ENCODE assay signal across 8 mouse cellular contexts in the genomic region with DNA sequence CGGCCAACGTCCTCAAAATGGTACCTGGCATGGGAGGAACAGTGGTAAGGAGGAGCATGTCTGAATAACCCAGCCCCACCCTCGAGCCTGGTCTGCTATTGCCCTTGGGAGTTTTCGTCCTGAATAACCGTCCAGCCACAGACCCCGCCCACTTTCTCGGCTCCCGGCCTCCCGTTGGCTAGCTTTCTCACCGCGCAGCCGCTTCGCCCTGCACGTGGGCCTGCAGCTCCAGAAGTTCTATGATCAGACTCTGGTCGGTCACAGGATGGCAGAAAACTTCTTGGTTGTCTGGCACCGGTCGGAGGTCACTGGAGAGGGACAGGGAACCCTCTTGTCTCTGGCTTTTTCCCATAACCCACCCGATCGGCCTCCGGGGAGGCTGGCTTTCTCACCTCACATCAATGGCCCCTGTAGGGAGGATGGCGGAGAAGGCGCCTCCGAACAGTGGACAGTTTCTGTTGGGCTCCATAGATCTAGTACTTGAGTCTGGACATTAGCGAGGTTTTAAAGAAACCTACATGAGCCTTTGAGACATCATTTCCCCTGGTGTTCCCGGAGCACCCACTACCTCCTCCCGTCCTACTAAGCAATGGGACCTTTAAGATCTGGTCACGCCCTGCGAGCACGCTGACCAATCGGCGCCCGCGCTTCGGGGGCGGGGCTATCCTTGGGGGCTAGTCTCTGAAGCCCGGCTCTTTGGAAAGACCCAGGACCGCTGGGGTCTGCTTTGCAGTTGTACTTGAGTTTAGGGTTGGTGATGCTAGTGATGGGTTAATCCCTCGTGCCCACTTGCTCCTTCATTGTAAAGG. TPM values are rescaled to one million over a fixed set of nuclear protein-coding genes. Genes with fewer than 3 reads are reported as not detected.
DNase-seq lines count a peak whose midpoint lies in the region; ATAC-seq lines count a peak whose summit lies in the region.
"Not testable (repeated sequence)": the region's sequence is repeated elsewhere in the genome, so short reads cannot be mapped to it uniquely, and the experiment has no call there.

No protein-coding gene starts in this region.

- peak; percentile 87 for DNase-seq in adrenal gland, adult 8-10 months
- peak; percentile 89 for DNase-seq in embryo, embryonic 9.5 days (ENCODE audit: extremely low spot score)
- DNase-seq in gastrocnemius, postnatal 4 days (ENCODE audit: low spot score in 2 of 2) = peak; percentile 66 to 86
- DNase-seq in left cerebral cortex, postnatal 36 days (ENCODE audit: low spot score in 2 of 2) = peak; percentile 73 to 76
- DNase-seq in midbrain, embryonic 10.5 days (ENCODE audit: low spot score) = peak; percentile 88
- DNase-seq in right cerebral cortex, postnatal 36 days (ENCODE audit: low spot score in 2 of 2) = peak; percentile 62 to 70
- peak; percentile 85 for DNase-seq in yolk sac, embryonic 10.5 days (ENCODE audit: low spot score)

- H3K4me2 ChIP-seq in intestine, embryonic 16.5 days (ENCODE audit: low read depth, low read length) = peak overlapping the region; percentile 64

- H3K4me3 ChIP-seq in intestine, embryonic 16.5 days (ENCODE audit: low read length) = peak overlapping the region; percentile 52
- peak overlapping the region; percentile 59 for H3K4me3 ChIP-seq in midbrain, embryonic 10.5 days

- H3K27ac ChIP-seq in intestine, embryonic 16.5 days (ENCODE audit: low read length) = not testable (repeated sequence)
- H3K27ac ChIP-seq in midbrain, embryonic 10.5 days (replicated peaks) = peak overlapping the region; percentile 72

- intact Hi-C loops in left cerebral cortex, postnatal 36 days (cut with DNase I) = not testable (repeated sequence)

- not testable (repeated sequence) for H3K27me3 ChIP-seq in intestine, embryonic 16.5 days (replicated peaks; ENCODE audit: control insufficient read depth, insufficient read depth, low read length)
- H3K27me3 ChIP-seq in midbrain, embryonic 10.5 days (ENCODE audit: low read depth, poor library complexity, severe bottlenecking) = peaks cover 19% of the 10 kb centered on the region

- ATAC-seq in intestine, embryonic 16.5 days = peak; percentile 93

- not testable (repeated sequence) for H3K9me3 ChIP-seq in intestine, embryonic 16.5 days (ENCODE audit: control insufficient read depth, low read length); midbrain, embryonic 10.5 days (replicated peaks)

- H3K9ac ChIP-seq in intestine, embryonic 16.5 days (ENCODE audit: low read depth, low read length) = peak overlapping the region; percentile 64

- H3K36me3 ChIP-seq in intestine, embryonic 16.5 days (ENCODE audit: control insufficient read depth, insufficient read depth, low read length); midbrain, embryonic 10.5 days: not testable (repeated sequence)

- under 1% methylated on average over 37 of the region's 38 CpGs for WGBS in intestine, embryonic 16.5 days
- 0% methylated on average over 38 of the region's 38 CpGs for WGBS in midbrain, embryonic 10.5 days

- peaks cover 19% of the 10 kb centered on the region for H3K4me1 ChIP-seq in intestine, embryonic 16.5 days (ENCODE audit: control insufficient read depth, insufficient read depth, low read length)
- H3K4me1 ChIP-seq in midbrain, embryonic 10.5 days = peaks cover 27% of the 10 kb centered on the region

RNA-seq across cellular contexts. Expression of a gene that starts 1.5 kb away (rescaled TPM):
- 10 to 100 TPM; 21.0 to 27.9 (median 23.6) TPM for total RNA-seq in adrenal gland, adult 8-10 months (2022)
- 10 to 100 TPM; 23.5 to 25.1 TPM for total RNA-seq in gastrocnemius, postnatal 4 days (2021)
- 48.2 and 56.7 TPM in 2 replicates for polyA plus RNA-seq in intestine, embryonic 16.5 days (2015; fragmentation: Nextera tagmentation; extraction: Ambion mirVana)
- 10 to 100 TPM; 13.7 to 18.6 TPM for total RNA-seq in left cerebral cortex, postnatal 36 days (2021)
- polyA plus RNA-seq in midbrain, embryonic 10.5 days (2016; fragmentation: Nextera tagmentation; extraction: Ambion mirVana) = 68.4 and 84.6 TPM in 2 replicates

RNA-seq across cellular contexts. Expression of a gene that starts 5.5 kb away (rescaled TPM):
- 10 to 100 TPM; 14.7 to 35.0 (median 28.1) TPM for total RNA-seq in adrenal gland, adult 8-10 months (2022)
- 1 to 10 TPM; 1.1 to 2.7 TPM for total RNA-seq in gastrocnemius, postnatal 4 days (2021)
- 3.5 and 3.8 TPM in 2 replicates for polyA plus RNA-seq in intestine, embryonic 16.5 days (2015; fragmentation: Nextera tagmentation; extraction: Ambion mirVana)
- total RNA-seq in left cerebral cortex, postnatal 36 days (2021) = 1 to 10 TPM; 5.7 to 6.1 TPM
- 2.0 and 2.1 TPM in 2 replicates for polyA plus RNA-seq in midbrain, embryonic 10.5 days (2016; fragmentation: Nextera tagmentation; extraction: Ambion mirVana)

RNA-seq across cellular contexts. Expression of a gene that starts 16.2 kb away (rescaled TPM):
- 10 to 100 TPM; 15.5 to 32.7 (median 24.5) TPM for total RNA-seq in adrenal gland, adult 8-10 months (2022)
- total RNA-seq in gastrocnemius, postnatal 4 days (2021) = 10 to 100 TPM; 16.9 to 19.0 TPM
- polyA plus RNA-seq in intestine, embryonic 16.5 days (2015; fragmentation: Nextera tagmentation; extraction: Ambion mirVana) = 8.3 and 9.0 TPM in 2 replicates
- 10 to 100 TPM; 16.5 to 26.9 TPM for total RNA-seq in left cerebral cortex, postnatal 36 days (2021)
- 6.4 and 6.6 TPM in 2 replicates for polyA plus RNA-seq in midbrain, embryonic 10.5 days (2016; fragmentation: Nextera tagmentation; extraction: Ambion mirVana)

RNA-seq across cellular contexts. Expression of a gene that starts 34.8 kb away (rescaled TPM):
- total RNA-seq in adrenal gland, adult 8-10 months (2022) = 10 to 100 TPM; 33.9 to 48.4 (median 40.5) TPM
- 10 to 100 TPM; 14.9 to 16.8 TPM for total RNA-seq in gastrocnemius, postnatal 4 days (2021)
- polyA plus RNA-seq in intestine, embryonic 16.5 days (2015; fragmentation: Nextera tagmentation; extraction: Ambion mirVana) = 20.5 and 22.5 TPM in 2 replicates
- 10 to 100 TPM; 16.1 to 24.2 TPM for total RNA-seq in left cerebral cortex, postnatal 36 days (2021)
- polyA plus RNA-seq in midbrain, embryonic 10.5 days (2016; fragmentation: Nextera tagmentation; extraction: Ambion mirVana) = 57.8 and 59.2 TPM in 2 replicates

RNA-seq across cellular contexts. Expression of a gene that starts 42.3 kb away (rescaled TPM):
- total RNA-seq in adrenal gland, adult 8-10 months (2022) = 10 to 100 TPM; 30.7 to 46.1 (median 39.2) TPM
- total RNA-seq in gastrocnemius, postnatal 4 days (2021) = 10 to 100 TPM; 21.9 to 23.1 TPM
- 36.8 and 38.5 TPM in 2 replicates for polyA plus RNA-seq in intestine, embryonic 16.5 days (2015; fragmentation: Nextera tagmentation; extraction: Ambion mirVana)
- 10 to 100 TPM; 38.1 to 40.5 TPM for total RNA-seq in left cerebral cortex, postnatal 36 days (2021)
- 82.4 and 85.6 TPM in 2 replicates for polyA plus RNA-seq in midbrain, embryonic 10.5 days (2016; fragmentation: Nextera tagmentation; extraction: Ambion mirVana)
